Mouse (Mus musculus): ENCODE data around the gene 1700029I15Rik.

DNA sequence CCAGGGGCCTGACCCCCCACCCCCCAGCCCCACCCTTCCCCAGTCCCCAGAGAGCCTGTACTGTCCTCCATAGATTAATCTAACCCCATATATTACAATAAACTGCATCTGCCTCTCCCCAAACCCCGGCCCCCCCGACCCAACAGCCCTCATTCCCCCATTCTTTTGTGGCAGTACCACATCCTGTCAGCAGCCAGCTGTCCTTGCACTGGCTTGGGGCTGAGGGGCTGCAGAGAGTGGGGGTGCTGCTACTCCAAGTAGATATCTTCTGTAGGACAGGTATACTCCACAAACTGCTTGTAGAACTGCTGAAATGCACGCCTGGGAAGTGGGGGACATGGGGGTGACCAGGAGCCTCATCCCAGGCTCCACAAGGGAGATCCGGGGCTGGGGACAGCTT is 1.8 kb downstream of the 1700029I15Rik start:
- TF ChIP-seq EP300 (IDR thresholded peaks at IDR 0.05; ENCODE audit: low read length) (no peak), RAD21 (IDR thresholded peaks at IDR 0.05; ENCODE audit: low read depth, low read length) (no peak)
